Comparison of ENCODE assay signal across 27 mouse cellular contexts in the genomic region with DNA sequence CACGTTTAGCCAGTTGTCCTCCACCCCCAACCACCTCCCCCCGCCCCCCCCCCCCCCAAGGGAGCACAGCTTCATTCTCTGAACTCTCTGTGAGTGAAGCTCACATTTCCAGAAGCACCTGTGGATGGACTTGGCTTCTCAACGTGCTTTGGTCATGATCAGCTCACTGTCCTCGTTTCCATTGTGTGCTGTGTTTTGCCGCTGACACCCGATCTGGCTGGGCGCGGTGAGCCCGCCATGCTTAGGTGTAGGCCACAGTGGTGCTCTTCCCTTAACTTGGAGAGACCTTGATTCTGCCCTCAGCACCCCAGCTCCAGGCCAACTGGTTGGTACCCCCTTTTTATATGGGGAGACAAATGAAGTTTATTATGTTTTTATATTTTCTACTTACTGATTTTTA.
"Had no signal": no experiment of that assay in that cellular context is flagged by ENCODE, and none has a peak within 500 bp of the region (broad histone marks: within the 10 kb centered on the region; RNA-seq: fewer than 3 reads in every experiment).

No protein-coding gene starts in this region.

- H3K9ac ChIP-seq: embryonic facial prominence, embryonic 12.5 days; embryonic facial prominence, embryonic 15.5 days; forebrain, embryonic 12.5 days; forebrain, embryonic 13.5 days; forebrain, embryonic 15.5 days; forebrain, postnatal 0 days had no signal

- H3K4me2 ChIP-seq: embryonic facial prominence, embryonic 12.5 days; embryonic facial prominence, embryonic 15.5 days; forebrain, embryonic 12.5 days; forebrain, embryonic 13.5 days; forebrain, embryonic 15.5 days had no signal

- H3K4me3 ChIP-seq: embryonic facial prominence, embryonic 12.5 days; embryonic facial prominence, embryonic 15.5 days; erythroblast, embryonic 14.5 days; forebrain, embryonic 10.5 days; forebrain, embryonic 12.5 days; forebrain, embryonic 13.5 days; forebrain, embryonic 15.5 days; gastrocnemius, adult 2 months; heart, adult 2 months; heart, embryonic 10.5 days had no signal

- DNase-seq: cerebellum, adult 2 months; cerebellum, adult 8-10 months; cerebellum, adult 9-10 months; cerebellum, adult 9-11 months; cerebellum, postnatal 10 days; cerebellum, postnatal 14 days; cerebellum, postnatal 25 days; cerebellum, postnatal 36 days; embryo, embryonic 11 days; forebrain, postnatal 0 days; gastrocnemius, adult 2 months; gastrocnemius, postnatal 10 days; gastrocnemius, postnatal 14 days; gastrocnemius, postnatal 25 days; gastrocnemius, postnatal 36 days; heart, adult 18-20 months; heart, adult 2 months had no signal

- H3K27ac ChIP-seq: forebrain, embryonic 10.5 days; forebrain, embryonic 12.5 days; forebrain, embryonic 13.5 days; forebrain, embryonic 15.5 days; heart, adult 2 months; heart, embryonic 10.5 days had no signal

- H3K27me3 ChIP-seq: embryonic facial prominence, embryonic 12.5 days; embryonic facial prominence, embryonic 15.5 days; forebrain, embryonic 12.5 days; forebrain, embryonic 13.5 days; forebrain, embryonic 15.5 days had no signal

- H3K4me1 ChIP-seq: embryonic facial prominence, embryonic 12.5 days; forebrain, embryonic 13.5 days; forebrain, embryonic 15.5 days had no signal

- H3K9me3 ChIP-seq: embryonic facial prominence, embryonic 12.5 days; embryonic facial prominence, embryonic 15.5 days; forebrain, embryonic 10.5 days; forebrain, embryonic 12.5 days; forebrain, embryonic 13.5 days; forebrain, embryonic 15.5 days; heart, embryonic 10.5 days had no signal

- ATAC-seq: forebrain, embryonic 13.5 days; forebrain, embryonic 14.5 days; forebrain, embryonic 15.5 days; forebrain, embryonic 16.5 days; forebrain, postnatal 0 days had no signal
